Mouse (Mus musculus) gastrocnemius, postnatal 36 days (tissue): ENCODE results near the gene Il1rl2. TPM values are rescaled to one million over a fixed set of nuclear protein-coding genes. Genes with fewer than 3 reads are reported as not detected.
"Not testable (repeated sequence)": the region's sequence is repeated elsewhere in the genome, so short reads cannot be mapped to it uniquely, and the experiment has no call there.

Experiments used
- DNase-seq, 2 experiments: peaks; one replicate each; pipeline ENCODE4 v3.0.0; 2022
- intact Hi-C: fragments of 180-260 bp; cut with DNase I; formaldehyde crosslinking; loops from one replicate; pipeline ENCODE4 v1.15.1; 2025
- long read RNA-seq, 2 experiments: library from polyadenylated mRNA; stranded (forward); transcript quantifications; one replicate each; pipeline ENCODE4 v2.0.0; 2021
- total RNA-seq, 2 experiments: library from RNA; stranded (reverse); gene quantifications; 2 replicates each; pipeline ENCODE4 v1.2.3; 2021

The Il1rl2 gene
- total RNA-seq, result 1 to 10 TPM; 1.3 to 2.0 TPM
- long read RNA-seq, experiment 1, result 0 reads
- long read RNA-seq, experiment 2, result 0 reads

- intact Hi-C loops, result no loop called here
- DNase-seq, result no peak
Observed at GRCm38 (mm10) chr1:40324457-40324856, at the start of gene Il1rl2. Gene Il1rl2 (plus strand): TSS chr1:40324610.

GRCm38 (mm10) chr1:40275285-40276013 lies 49.0 kb upstream of the Il1rl2 start:
- intact Hi-C loops, result no loop called here
- DNase-seq, result no peak

- intact Hi-C loops, result no loop called here
- no peak for DNase-seq
Observed at GRCm38 (mm10) chr1:40277944-40278343, 46.5 kb upstream of the Il1rl2 start.

GRCm38 (mm10) chr1:40278720-40279119 lies 45.7 kb upstream of the Il1rl2 start:
- no peak for DNase-seq
- intact Hi-C loops, result no loop called here

GRCm38 (mm10) chr1:40279182-40279743 lies 45.1 kb upstream of the Il1rl2 start:
- intact Hi-C loops, result no loop called here
- no peak for DNase-seq

- intact Hi-C loops, result no loop called here
- DNase-seq, result no peak
Observed at GRCm38 (mm10) chr1:40281950-40282349, 42.5 kb upstream of the Il1rl2 start.

GRCm38 (mm10) chr1:40282394-40282793 lies 42.0 kb upstream of the Il1rl2 start:
- intact Hi-C loops, result no loop called here
- DNase-seq, result no peak

GRCm38 (mm10) chr1:40283995-40284394 lies 40.4 kb upstream of the Il1rl2 start:
- intact Hi-C loops, result no loop called here
- no peak for DNase-seq

- intact Hi-C loops, result no loop called here
- no peak for DNase-seq
Observed at GRCm38 (mm10) chr1:40290489-40291255, 33.7 kb upstream of the Il1rl2 start.

- intact Hi-C loops, result no loop called here
- DNase-seq, result no peak
Observed at GRCm38 (mm10) chr1:40292231-40292630, 32.2 kb upstream of the Il1rl2 start.

GRCm38 (mm10) chr1:40293891-40294290 lies 30.5 kb upstream of the Il1rl2 start:
- intact Hi-C loops, result no loop called here
- DNase-seq, result no peak

GRCm38 (mm10) chr1:40294824-40295223 lies 29.6 kb upstream of the Il1rl2 start:
- DNase-seq, result no peak
- intact Hi-C loops, result no loop called here

- intact Hi-C loops, result no loop called here
- DNase-seq, result no peak
Observed at GRCm38 (mm10) chr1:40298053-40298452, 26.4 kb upstream of the Il1rl2 start.

- intact Hi-C loops, result no loop called here
- DNase-seq, result no peak
Observed at GRCm38 (mm10) chr1:40303179-40303866, 21.1 kb upstream of the Il1rl2 start.

- intact Hi-C loops, DNase-seq: not testable (repeated sequence)
Observed at GRCm38 (mm10) chr1:40304321-40304720, 20.1 kb upstream of the Il1rl2 start.

- DNase-seq, result no peak
- intact Hi-C loops, result no loop called here
Observed at GRCm38 (mm10) chr1:40306111-40306510, 18.3 kb upstream of the Il1rl2 start.

GRCm38 (mm10) chr1:40311123-40311522 lies 13.3 kb upstream of the Il1rl2 start:
- intact Hi-C loops, result no loop called here
- no peak for DNase-seq

- intact Hi-C loops, result no loop called here
- DNase-seq, result no peak
Observed at GRCm38 (mm10) chr1:40311625-40312024, 12.8 kb upstream of the Il1rl2 start.

- DNase-seq, result no peak
- intact Hi-C loops, result no loop called here
Observed at GRCm38 (mm10) chr1:40314016-40314415, 10.4 kb upstream of the Il1rl2 start.

GRCm38 (mm10) chr1:40317657-40318056 lies 6.8 kb upstream of the Il1rl2 start:
- intact Hi-C loops, result no loop called here
- DNase-seq, result no peak

- intact Hi-C loops, result no loop called here
- DNase-seq, result no peak
Observed at GRCm38 (mm10) chr1:40321824-40322223, 2.6 kb upstream of the Il1rl2 start.
